Mouse (Mus musculus) brain, embryonic 14.5 days (tissue): ENCODE data around the gene Tmem269.

Source experiments
- CTCF ChIP-seq: fragments of 200-500 bp; IDR thresholded peaks from 2 replicates; pipeline ENCODE4 v1.5.1; 2012; ENCODE audit warnings: inconsistent platforms, mild to moderate bottlenecking, moderate library complexity, borderline replicate concordance; ENCODE audit not compliant: insufficient read depth, insufficient read length; ENCODE audit errors: extremely low read depth
- POLR2A ChIP-seq: fragments of 200-500 bp; IDR thresholded peaks from 2 replicates; pipeline ENCODE4 v1.6.1; 2012; ENCODE audit warnings: mild to moderate bottlenecking, inconsistent platforms, borderline replicate concordance; ENCODE audit not compliant: poor library complexity, insufficient read depth, insufficient read length, severe bottlenecking; ENCODE audit errors: extremely low read depth

DNA sequence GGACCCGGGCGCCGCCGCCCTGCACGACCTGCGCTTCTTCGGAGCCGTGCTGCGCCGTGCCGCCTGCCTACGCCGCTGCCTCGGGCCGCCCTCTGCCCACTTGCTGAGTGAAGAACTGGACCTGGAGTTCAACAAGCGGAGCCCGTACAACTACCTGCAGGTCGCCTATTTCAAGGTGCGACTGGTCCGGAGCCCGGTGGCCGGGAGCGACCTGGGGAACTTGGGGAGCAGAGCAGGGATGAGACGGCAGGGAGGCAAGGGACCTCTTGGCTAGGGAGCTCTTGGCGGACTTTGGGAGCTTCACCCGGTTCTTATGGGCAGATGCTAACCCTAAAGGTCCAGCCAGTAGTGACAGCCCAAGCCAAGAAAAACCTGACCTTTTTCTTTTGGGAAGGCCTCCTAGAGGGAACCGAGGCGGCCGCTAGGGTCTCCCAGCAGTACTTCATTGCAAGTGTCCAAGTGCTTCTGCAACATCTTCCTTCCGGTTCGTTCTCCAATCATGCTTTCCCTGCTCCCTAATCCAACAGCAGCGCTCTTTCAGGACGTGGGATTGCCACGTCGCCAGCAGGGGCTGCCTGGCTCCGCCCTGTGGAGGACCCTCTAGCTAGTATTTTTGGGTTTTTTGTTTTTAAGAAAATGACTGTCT lies 15.4 kb upstream of the Tmem269 start:
- TF ChIP-seq POLR2A (no peak), CTCF (peak; percentile 36; the same call in 1 of the 2 replicates)
